Mouse (Mus musculus) midbrain, embryonic 13.5 days (tissue): ENCODE measurements around the gene Helz2. TPM values are rescaled to one million over a fixed set of nuclear protein-coding genes. Genes with fewer than 3 reads are reported as not detected.

Source experiments
- ATAC-seq: fragments of 200-750 bp; cut with Nextera tagmentation; 2 replicates; pipeline ENCODE4 v1.8.0; 2017; ENCODE audit warnings: mild to moderate bottlenecking, moderate TSS enrichment, moderate library complexity
- H3K27ac ChIP-seq: fragments of 300-500 bp; sonication (generic); 2 replicates; pipeline ENCODE4 v1.5.1; 2015; ENCODE audit warnings: inconsistent platforms, mild to moderate bottlenecking, moderate library complexity
- H3K27me3 ChIP-seq: fragments of 300-500 bp; sonication (generic); 2 replicates; pipeline ENCODE4 v1.6.1; 2015; ENCODE audit warnings: mild to moderate bottlenecking, inconsistent platforms
- H3K36me3 ChIP-seq: fragments of 300-500 bp; sonication (generic); 2 replicates; pipeline ENCODE4 v1.6.1; 2015; ENCODE audit warnings: mild to moderate bottlenecking, inconsistent platforms
- H3K4me1 ChIP-seq: fragments of 300-500 bp; sonication (generic); replicated peaks from 2 replicates; pipeline ENCODE4 v1.6.1; 2015; ENCODE audit warnings: inconsistent platforms
- H3K4me2 ChIP-seq: fragments of 300-500 bp; sonication (generic); replicated peaks from 2 replicates; pipeline ENCODE4 v1.6.1; 2015; ENCODE audit warnings: moderate library complexity, mild to moderate bottlenecking, inconsistent platforms
- H3K4me3 ChIP-seq: fragments of 300-500 bp; sonication (generic); replicated peaks from 2 replicates; pipeline ENCODE4 v1.5.1; 2015; ENCODE audit warnings: mild to moderate bottlenecking, inconsistent platforms
- H3K9ac ChIP-seq: fragments of 300-500 bp; sonication (generic); replicated peaks from 2 replicates; pipeline ENCODE4 v1.6.1; 2015; ENCODE audit warnings: mild to moderate bottlenecking, inconsistent platforms
- H3K9me3 ChIP-seq: fragments of 300-500 bp; sonication (generic); 2 replicates; pipeline ENCODE4 v1.6.1; 2016; ENCODE audit warnings: mild to moderate bottlenecking, inconsistent platforms
- WGBS: fragments of 180-500 bp; shearing (Covaris S2); methylation state at CpG from one replicate; pipeline ENCODE4 v1.1.7; 2015; 5-methylcytosine and 5-hydroxymethylcytosine counted together
- polyA plus RNA-seq: library from polyadenylated mRNA; unstranded; fragments of >200 nt; fragmentation: Nextera tagmentation; extraction: Ambion mirVana; gene quantifications from 2 replicates; pipeline ENCODE4 v1.2.1, GENCODE M21; 2015

Gene Helz2
- polyA plus RNA-seq, 1 experiment from 2014 or later = 0.34 TPM

GRCm38 (mm10) chr2:181266839-181267238 lies 25.0 kb upstream of the Helz2 start:
- Histone ChIP-seq H3K36me3 (peaks cover 84% of the 10 kb centered on the region), H3K27me3 (no peaks in the 10 kb centered on the region), H3K4me2 (no peak overlapping the region), H3K27ac (no peak overlapping the region), H3K4me1 (no peaks in the 10 kb centered on the region), H3K4me3 (no peak overlapping the region), H3K9me3 (no peaks in the 10 kb centered on the region), H3K9ac (no peak overlapping the region)
- WGBS = 97% methylated on average over 2 of the region's 2 CpGs
- no peak for ATAC-seq

GRCm38 (mm10) chr2:181253248-181253647 lies 11.4 kb upstream of the Helz2 start:
- WGBS = 95% methylated on average over 1 of the region's 1 CpGs
- ATAC-seq = no peak
- H3K9me3 ChIP-seq = no peaks in the 10 kb centered on the region
- H3K4me3 ChIP-seq = no peak overlapping the region
- no peak overlapping the region for H3K4me2 ChIP-seq
- H3K27me3 ChIP-seq = no peaks in the 10 kb centered on the region
- no peak overlapping the region for H3K27ac ChIP-seq
- no peak overlapping the region for H3K9ac ChIP-seq
- H3K36me3 ChIP-seq = peaks cover 73% of the 10 kb centered on the region
- no peaks in the 10 kb centered on the region for H3K4me1 ChIP-seq

- Histone ChIP-seq H3K27ac (no peak overlapping the region), H3K4me3 (no peak overlapping the region), H3K9ac (no peak overlapping the region), H3K4me2 (no peak overlapping the region), H3K9me3 (no peaks in the 10 kb centered on the region), H3K4me1 (no peaks in the 10 kb centered on the region), H3K27me3 (no peaks in the 10 kb centered on the region), H3K36me3 (peaks cover 61% of the 10 kb centered on the region)
- WGBS = 84% methylated on average over 1 of the region's 1 CpGs
- no peak for ATAC-seq
Measured at GRCm38 (mm10) chr2:181251841-181252240, 10.0 kb upstream of the Helz2 start.

GRCm38 (mm10) chr2:181249217-181249616 lies 7.4 kb upstream of the Helz2 start:
- no peak for ATAC-seq
- Histone ChIP-seq H3K4me1 (no peaks in the 10 kb centered on the region), H3K4me2 (no peak overlapping the region), H3K9me3 (no peaks in the 10 kb centered on the region), H3K27ac (no peak overlapping the region), H3K27me3 (no peaks in the 10 kb centered on the region), H3K9ac (no peak overlapping the region), H3K36me3 (peaks cover 38% of the 10 kb centered on the region), H3K4me3 (no peak overlapping the region)
- 92% methylated on average over 10 of the region's 10 CpGs for WGBS

GRCm38 (mm10) chr2:181245031-181245430 lies 3.2 kb upstream of the Helz2 start:
- no peak overlapping the region for H3K9ac ChIP-seq
- peaks cover 7% of the 10 kb centered on the region; the same call in 1 of the 2 replicates for H3K4me1 ChIP-seq
- 30% methylated on average over 2 of the region's 2 CpGs for WGBS
- H3K4me3 ChIP-seq = no peak overlapping the region
- H3K27ac ChIP-seq = no peak overlapping the region
- no peak overlapping the region for H3K4me2 ChIP-seq
- no peaks in the 10 kb centered on the region for H3K36me3 ChIP-seq
- no peaks in the 10 kb centered on the region for H3K9me3 ChIP-seq
- ATAC-seq = no peak
- no peaks in the 10 kb centered on the region for H3K27me3 ChIP-seq

- no peak for ATAC-seq
- 34% methylated on average over 11 of the region's 11 CpGs for WGBS
- Histone ChIP-seq H3K27ac (no peak overlapping the region), H3K4me2 (no peak overlapping the region), H3K9me3 (no peaks in the 10 kb centered on the region), H3K36me3 (no peaks in the 10 kb centered on the region), H3K4me3 (no peak overlapping the region), H3K27me3 (no peaks in the 10 kb centered on the region), H3K4me1 (peaks cover 7% of the 10 kb centered on the region; the same call in 1 of the 2 replicates), H3K9ac (no peak overlapping the region)
Measured at GRCm38 (mm10) chr2:181243706-181244394, 2.0 kb upstream of the Helz2 start.

- 75% methylated on average over 3 of the region's 3 CpGs for WGBS
- no peak for ATAC-seq
Measured at GRCm38 (mm10) chr2:181242314-181242665, 463 bp upstream of the Helz2 start.

GRCm38 (mm10) chr2:181240806-181241440 lies 904 bp downstream of the Helz2 start:
- Histone ChIP-seq H3K27ac (no peak overlapping the region), H3K4me3 (no peak overlapping the region), H3K9me3 (no peaks in the 10 kb centered on the region), H3K9ac (no peak overlapping the region), H3K4me2 (no peak overlapping the region), H3K27me3 (no peaks in the 10 kb centered on the region), H3K4me1 (peaks cover 7% of the 10 kb centered on the region; the same call in 1 of the 2 replicates), H3K36me3 (no peaks in the 10 kb centered on the region)
- no peak for ATAC-seq
- WGBS = 91% methylated on average over 13 of the region's 13 CpGs

More at GRCm38 (mm10) chr2:181242314-181242665, 463 bp upstream of the Helz2 start:
- Histone ChIP-seq H3K4me1 (peaks cover 7% of the 10 kb centered on the region; the same call in 1 of the 2 replicates), H3K27ac (no peak overlapping the region), H3K4me3 (no peak overlapping the region), H3K4me2 (peak overlapping the region; percentile 41), H3K9me3 (no peaks in the 10 kb centered on the region), H3K9ac (no peak overlapping the region), H3K27me3 (no peaks in the 10 kb centered on the region), H3K36me3 (no peaks in the 10 kb centered on the region)

GRCm38 (mm10) chr2:181239261-181239660 lies 2.6 kb downstream of the Helz2 start:
- H3K27ac ChIP-seq = no peak overlapping the region
- 97% methylated on average over 9 of the region's 9 CpGs for WGBS

GRCm38 (mm10) chr2:181238861-181239260 lies 3.0 kb downstream of the Helz2 start:
- Histone ChIP-seq H3K4me1 (peaks cover 7% of the 10 kb centered on the region; the same call in 1 of the 2 replicates), H3K4me3 (no peak overlapping the region), H3K9ac (no peak overlapping the region), H3K27me3 (no peaks in the 10 kb centered on the region), H3K36me3 (no peaks in the 10 kb centered on the region), H3K4me2 (no peak overlapping the region), H3K27ac (no peak overlapping the region), H3K9me3 (no peaks in the 10 kb centered on the region)
- WGBS = 78% methylated on average over 2 of the region's 2 CpGs
- no peak for ATAC-seq

More at GRCm38 (mm10) chr2:181239261-181239660, 2.6 kb downstream of the Helz2 start:
- no peak overlapping the region for H3K9ac ChIP-seq
- H3K9me3 ChIP-seq = no peaks in the 10 kb centered on the region
- no peaks in the 10 kb centered on the region for H3K36me3 ChIP-seq
- H3K27me3 ChIP-seq = no peaks in the 10 kb centered on the region
- no peak overlapping the region for H3K4me3 ChIP-seq
- peaks cover 7% of the 10 kb centered on the region; the same call in 1 of the 2 replicates for H3K4me1 ChIP-seq
- ATAC-seq = no peak
- no peak overlapping the region for H3K4me2 ChIP-seq

GRCm38 (mm10) chr2:181238091-181238610 lies 3.7 kb downstream of the Helz2 start:
- Histone ChIP-seq H3K4me3 (no peak overlapping the region), H3K9me3 (no peaks in the 10 kb centered on the region), H3K4me2 (no peak overlapping the region)

GRCm38 (mm10) chr2:181237251-181238014 lies 4.4 kb downstream of the Helz2 start:
- Histone ChIP-seq H3K4me3 (no peak overlapping the region), H3K27me3 (no peaks in the 10 kb centered on the region), H3K27ac (no peak overlapping the region), H3K4me1 (peaks cover 7% of the 10 kb centered on the region; the same call in 1 of the 2 replicates), H3K36me3 (no peaks in the 10 kb centered on the region), H3K9me3 (no peaks in the 10 kb centered on the region), H3K4me2 (no peak overlapping the region), H3K9ac (no peak overlapping the region)
- ATAC-seq = no peak
- 90% methylated on average over 17 of the region's 17 CpGs for WGBS

More at GRCm38 (mm10) chr2:181238091-181238610, 3.7 kb downstream of the Helz2 start:
- WGBS = 72% methylated on average over 10 of the region's 10 CpGs
- Histone ChIP-seq H3K9ac (no peak overlapping the region), H3K4me1 (peaks cover 7% of the 10 kb centered on the region; the same call in 1 of the 2 replicates), H3K27ac (no peak overlapping the region), H3K36me3 (no peaks in the 10 kb centered on the region), H3K27me3 (no peaks in the 10 kb centered on the region)
- ATAC-seq = no peak
